Mouse (Mus musculus): Measurements from ENCODE around the gene Daam2. TPM values are rescaled to one million over a fixed set of nuclear protein-coding genes. Genes with fewer than 3 reads are reported as not detected.
A peak's percentile ranks its signal among the peaks of the same experiment; 100 is the strongest.

Gene Daam2
- total RNA-seq, 2 experiments from 2014 or later = 48.9 to 54.1 TPM

DNA sequence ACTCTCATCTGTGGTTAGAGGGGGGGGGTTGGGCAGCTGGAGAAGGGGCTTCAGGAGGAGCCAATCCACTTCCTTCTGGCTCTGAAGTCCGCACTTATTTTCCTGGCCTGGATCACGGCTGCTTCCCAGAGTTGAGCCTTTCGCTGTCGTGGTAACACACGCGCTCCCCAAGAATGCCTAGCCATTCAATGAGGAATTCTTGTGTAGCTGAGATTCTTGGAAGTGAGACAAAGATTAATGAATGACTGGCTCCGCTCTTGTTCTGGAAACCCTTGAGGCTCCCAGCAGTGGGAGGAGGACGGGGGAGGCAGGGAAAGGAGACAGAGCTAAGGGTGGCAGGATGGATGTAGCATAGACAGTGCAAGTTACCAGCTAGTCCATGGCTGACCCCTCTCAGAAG, 24.9 kb downstream of the Daam2 start:
- intact Hi-C loops (cut with DNase I) = no loop called here
- DNase-seq (ENCODE audit: low spot score in 2 of 2) = peak; percentile 61 to 78

DNA sequence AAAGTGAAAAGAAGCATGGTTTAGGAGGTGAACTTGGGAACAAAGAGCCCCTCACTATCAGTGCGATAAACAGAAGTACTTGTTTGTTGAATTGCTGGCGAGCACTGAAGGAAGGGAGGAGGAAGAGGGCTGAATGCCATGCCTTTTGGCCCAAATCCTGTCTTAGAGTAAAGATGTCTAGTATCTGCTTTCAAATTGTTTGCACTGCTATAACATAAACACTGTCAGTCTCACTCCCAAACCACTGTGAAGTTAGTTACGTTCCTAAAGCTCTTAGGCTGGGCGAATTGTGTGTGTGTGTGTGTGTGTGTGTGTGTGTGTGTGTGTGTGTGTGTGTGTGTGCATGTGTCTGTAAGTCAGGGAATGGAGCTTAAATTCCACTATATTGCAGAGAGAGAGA, 28.6 kb downstream of the Daam2 start:
- intact Hi-C loops (cut with DNase I) = no loop called here
- no peak for DNase-seq (ENCODE audit: low spot score in 2 of 2)

DNA sequence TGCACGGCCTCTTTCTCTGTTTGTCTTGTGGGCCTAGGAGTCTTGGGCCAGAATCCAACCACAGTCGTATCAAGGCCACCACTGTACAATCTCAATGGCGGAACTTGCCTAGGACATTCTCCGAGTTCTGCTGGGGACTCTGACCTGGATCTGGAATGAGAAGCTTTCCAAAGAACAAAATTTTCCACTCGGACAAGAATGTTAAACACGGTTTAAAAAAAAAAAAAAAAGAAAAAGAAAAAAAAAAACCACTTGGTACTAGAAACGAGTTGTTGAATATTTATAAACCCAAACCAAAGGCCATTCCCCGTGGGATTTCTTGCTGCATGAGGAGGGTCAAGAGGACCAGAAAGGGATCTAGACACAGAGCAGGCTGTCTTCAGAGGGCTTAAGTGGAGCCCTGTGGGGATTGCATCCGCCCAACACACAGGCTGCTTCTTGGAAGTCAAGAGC, 29.9 kb downstream of the Daam2 start:
- intact Hi-C loops (cut with DNase I) = no loop called here
- DNase-seq (ENCODE audit: low spot score in 2 of 2) = peak in 1 of 2 experiments; percentile 59

DNA sequence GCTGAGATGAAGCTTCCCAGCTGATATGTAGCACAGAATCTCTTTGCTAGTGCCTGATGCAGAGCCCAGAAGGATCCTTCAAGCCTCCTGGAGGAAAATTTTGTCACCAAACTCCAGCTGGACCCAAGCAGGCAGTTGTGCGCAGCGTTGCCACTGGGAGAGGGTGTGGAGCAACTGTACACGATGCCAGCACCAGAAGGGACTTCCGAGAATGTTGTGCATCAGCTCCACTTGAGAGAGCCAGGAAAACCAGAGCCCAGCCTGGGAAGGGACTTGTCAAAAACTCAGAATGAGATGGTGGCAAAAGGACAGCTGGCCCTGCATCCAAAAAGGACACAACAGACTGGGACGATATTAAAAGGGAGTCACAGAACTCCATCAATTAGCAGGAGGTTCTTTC, 32.5 kb downstream of the Daam2 start:
- peak in 1 of 2 experiments; percentile 35 for DNase-seq (ENCODE audit: low spot score in 2 of 2)
- intact Hi-C loops (cut with DNase I) = loop anchor here (2.0 kb wide), 1 partner anchor 367 kb away; no protein-coding TSS in a partner anchor

DNA sequence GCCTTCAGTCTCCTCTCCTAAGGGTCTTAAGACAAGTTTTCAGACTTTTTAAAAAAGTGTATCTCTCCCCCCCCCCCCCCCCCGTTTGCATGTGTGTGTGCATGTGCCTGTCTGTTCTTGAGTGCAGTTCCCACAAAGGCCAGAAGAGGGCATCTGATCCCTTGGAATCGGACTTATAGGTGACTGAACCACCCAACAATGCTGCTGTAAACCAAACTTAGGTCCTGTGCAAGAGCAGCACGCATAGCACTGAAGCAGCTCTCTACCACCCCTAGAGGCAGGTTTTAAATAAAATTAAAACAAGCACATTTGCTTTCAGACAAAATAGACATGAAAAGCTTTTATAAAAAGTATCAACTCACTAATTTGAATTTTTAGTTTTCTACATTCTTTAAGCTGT, 33.9 kb downstream of the Daam2 start:
- intact Hi-C loops (cut with DNase I) = loop anchor here (2.0 kb wide), 1 partner anchor 369 kb away; no protein-coding TSS in a partner anchor
- DNase-seq (ENCODE audit: low spot score in 2 of 2) = peak in 1 of 2 experiments; percentile 43

DNA sequence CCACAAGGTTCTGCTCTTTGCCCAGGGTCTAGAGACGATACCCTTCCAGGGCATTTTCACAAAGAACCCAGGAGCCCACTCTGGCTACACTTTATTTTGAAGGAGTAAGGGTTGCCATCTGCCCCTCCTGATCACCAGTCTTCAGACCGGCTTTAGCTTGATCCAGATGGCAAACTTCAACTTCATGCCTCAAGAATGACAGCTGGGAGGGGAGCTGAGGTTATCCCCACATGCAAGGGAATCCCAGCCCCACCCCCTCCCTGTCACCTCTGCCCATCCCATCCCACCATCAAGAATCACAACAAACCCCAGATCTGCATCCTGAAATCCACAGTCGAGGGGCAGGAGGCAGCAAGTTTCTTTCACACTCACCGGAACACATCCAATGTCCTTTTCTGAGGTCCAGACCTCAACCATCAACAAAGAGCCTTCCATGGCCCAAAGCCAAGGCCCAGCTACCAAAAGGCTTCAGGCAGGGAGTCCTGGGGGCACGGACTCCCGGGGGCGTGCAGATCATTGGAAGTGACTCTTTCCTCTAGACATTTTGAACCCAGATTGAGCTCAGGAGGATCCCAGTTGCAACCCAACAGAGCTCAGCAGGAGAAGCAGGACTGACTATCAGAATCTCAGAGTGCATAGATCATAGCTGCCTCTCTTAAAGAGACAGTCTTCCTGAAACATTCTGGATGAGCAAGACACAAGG, 35.5 kb downstream of the Daam2 start:
- no peak for DNase-seq (ENCODE audit: low spot score in 2 of 2)
- intact Hi-C loops (cut with DNase I) = no loop called here

DNA sequence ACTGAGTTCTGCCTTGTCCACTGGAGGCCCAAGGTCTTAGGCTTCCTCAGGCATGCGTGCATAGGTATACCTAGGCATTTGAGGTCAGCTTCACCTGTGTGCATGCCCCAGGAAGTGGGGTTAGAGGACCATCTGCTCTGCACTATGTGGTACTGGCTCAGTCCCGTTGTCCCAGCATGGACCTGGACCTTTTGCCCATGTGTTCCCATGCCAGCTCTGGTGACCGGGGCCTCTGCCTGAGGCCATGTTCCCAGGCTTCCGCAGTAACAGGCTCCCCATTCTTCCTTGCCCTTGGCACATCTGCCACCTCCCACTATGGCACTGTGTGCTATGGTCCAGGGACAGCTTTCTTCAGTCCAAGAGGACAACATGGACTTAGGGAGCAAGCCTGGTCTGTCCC, 36.1 kb downstream of the Daam2 start:
- intact Hi-C loops (cut with DNase I) = no loop called here
- no peak for DNase-seq (ENCODE audit: low spot score in 2 of 2)

DNA sequence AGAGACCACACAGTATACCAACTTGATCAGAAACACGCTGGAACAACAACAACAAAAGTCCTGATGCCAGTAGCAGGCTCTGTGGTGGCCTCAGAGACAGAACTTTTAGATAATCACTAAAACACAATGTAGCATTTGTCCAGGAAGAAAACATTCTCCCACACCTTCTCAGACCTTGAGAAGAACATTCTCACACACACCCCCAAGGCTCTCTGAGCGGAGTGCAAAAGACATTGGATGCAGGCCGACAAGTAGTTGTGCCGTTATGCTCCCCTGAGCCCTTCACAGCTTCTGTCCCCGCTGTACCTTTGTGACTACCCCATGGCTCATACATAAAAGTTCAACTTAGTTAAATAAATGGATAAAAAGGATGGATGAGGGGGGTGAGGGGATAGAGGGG, 37.6 kb downstream of the Daam2 start:
- intact Hi-C loops (cut with DNase I) = no loop called here
- no peak for DNase-seq (ENCODE audit: low spot score in 2 of 2)

DNA sequence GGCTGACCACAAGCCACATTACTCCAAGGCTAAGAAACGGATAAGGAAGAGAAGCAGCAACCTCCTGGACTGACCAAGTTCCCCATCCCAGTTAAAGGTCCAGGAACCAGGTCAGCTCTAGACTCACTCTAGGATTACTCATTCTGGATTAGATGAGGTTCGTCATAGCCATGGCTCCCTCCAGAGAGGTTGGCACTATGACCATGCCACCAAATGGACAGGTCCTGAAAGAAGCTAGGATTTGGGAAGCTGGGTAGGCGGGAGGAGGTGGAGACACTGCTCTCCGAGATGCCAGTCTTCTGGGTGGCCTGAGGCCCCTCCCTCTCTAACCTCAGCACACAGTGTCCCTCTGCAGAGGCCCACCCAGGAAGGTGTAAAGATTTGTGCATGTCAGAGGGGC, 38.2 kb downstream of the Daam2 start:
- intact Hi-C loops (cut with DNase I) = no loop called here

DNA sequence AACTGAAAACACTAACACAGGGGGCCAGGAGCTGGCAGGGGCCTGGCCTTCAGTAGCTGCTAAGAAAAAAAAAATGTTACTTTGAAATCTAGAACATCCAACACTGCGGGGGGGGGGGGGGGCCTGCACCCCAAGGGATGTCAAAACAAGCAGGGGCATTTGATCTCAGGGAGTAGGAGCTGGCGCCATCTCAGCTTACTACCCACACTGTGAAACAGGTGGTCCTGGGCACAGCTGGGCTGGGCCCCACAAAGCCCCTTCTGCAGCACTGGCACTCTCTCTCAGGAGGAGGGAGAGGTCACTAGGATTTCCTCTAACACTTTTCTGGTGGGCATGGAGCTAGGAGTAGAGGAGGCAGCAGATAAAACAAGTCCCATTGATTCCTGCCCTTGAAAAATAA, 39.6 kb downstream of the Daam2 start:
- intact Hi-C loops (cut with DNase I) = no loop called here
- no peak for DNase-seq (ENCODE audit: low spot score in 2 of 2)

More for the DNA sequence above, 38.2 kb downstream of the Daam2 start:
- DNase-seq (ENCODE audit: low spot score in 2 of 2) = no peak

DNA sequence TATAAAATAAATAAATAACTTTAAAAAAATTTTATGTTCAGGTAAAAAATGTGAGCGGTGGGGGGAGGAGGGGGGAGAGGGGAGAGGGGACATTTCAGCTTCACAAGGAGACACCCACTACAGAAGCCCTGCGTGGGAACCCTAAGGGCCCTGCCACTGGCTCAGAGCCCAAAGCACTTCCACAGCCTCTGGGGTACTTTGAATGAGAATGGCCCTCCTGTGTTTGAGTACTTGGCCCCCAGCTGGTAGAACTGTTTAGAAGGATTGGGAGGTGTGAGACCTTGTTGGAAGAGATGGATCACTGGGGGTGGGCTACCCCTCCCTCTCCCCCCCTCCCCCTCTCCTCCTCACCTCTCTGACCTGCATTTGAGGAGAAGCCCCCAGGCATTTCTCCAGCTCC, 41.7 kb downstream of the Daam2 start:
- DNase-seq (ENCODE audit: low spot score in 2 of 2) = no peak
- intact Hi-C loops (cut with DNase I) = no loop called here

DNA sequence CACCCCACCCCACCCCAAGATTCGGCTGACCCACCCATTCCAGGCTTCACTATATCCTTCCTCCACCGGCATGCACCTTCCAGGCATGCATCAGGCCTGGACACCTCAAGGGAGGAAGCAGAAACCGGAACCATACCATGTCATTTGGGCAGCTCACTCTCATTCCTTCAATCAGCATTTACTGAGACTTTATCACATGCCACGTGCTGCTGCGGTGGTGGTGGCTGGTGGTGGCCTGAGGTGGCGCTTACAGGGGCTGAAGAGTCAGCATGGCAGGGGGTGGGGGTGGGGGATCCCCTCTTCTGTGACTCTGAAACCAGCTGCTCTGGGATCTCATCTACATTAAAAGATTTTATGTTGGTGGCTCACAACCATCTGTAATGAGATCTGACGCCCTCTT, 42.1 kb downstream of the Daam2 start:
- intact Hi-C loops (cut with DNase I) = no loop called here
- no peak for DNase-seq (ENCODE audit: low spot score in 2 of 2)

DNA sequence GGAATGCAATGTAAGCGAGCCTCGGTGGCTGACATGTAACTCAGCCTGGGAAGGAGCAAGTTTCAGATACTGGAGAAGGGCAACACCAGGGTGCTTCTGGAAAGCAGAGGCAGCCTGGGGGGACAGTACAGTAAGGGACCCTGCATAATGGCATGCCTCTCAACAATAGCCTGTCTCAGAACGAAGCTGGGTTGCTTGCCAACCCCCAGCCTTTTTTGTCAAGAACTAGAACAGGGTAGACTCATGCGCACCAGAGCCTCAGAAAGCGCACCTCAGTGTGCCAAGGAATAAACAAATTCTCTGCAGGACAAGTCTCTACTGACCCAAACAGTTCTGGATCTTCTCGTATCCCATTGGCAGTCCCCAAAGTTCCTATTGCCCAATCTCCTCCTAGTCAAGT, 43.5 kb downstream of the Daam2 start:
- intact Hi-C loops (cut with DNase I) = no loop called here
- DNase-seq (ENCODE audit: low spot score in 2 of 2) = no peak

DNA sequence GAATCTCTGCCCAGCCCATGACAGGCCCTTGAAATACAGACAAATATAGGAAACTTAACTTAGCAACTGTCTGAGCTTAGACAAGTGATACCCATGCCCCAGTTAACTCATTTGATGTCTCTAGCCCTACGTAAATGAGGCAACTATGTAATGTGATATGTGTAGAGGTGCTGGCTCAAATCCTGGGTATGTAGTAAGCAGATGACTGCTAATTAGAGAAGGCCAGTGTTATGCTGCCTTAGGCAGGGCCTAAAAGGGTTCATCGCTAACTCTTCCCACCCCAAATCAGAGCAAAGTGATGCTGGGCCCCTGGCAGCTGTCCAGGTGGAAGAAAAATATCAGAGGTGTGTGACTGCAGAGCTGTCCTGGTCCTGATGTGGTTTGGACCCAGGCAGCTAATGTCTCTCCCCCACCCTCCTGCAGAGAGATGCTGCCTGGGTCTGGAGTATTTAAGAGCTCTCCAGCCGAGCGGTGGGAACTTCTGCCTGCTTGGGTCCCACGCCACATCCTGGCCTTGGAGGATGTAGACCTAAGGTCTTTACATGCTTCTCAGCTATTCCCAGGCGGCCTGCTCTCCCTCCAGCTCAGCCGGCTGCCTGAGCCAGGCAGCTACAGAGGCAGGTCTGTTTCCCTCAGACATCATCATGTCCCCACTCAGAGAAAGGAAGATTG, 44.4 kb downstream of the Daam2 start:
- intact Hi-C loops (cut with DNase I) = no loop called here
- no peak for DNase-seq (ENCODE audit: low spot score in 2 of 2)

DNA sequence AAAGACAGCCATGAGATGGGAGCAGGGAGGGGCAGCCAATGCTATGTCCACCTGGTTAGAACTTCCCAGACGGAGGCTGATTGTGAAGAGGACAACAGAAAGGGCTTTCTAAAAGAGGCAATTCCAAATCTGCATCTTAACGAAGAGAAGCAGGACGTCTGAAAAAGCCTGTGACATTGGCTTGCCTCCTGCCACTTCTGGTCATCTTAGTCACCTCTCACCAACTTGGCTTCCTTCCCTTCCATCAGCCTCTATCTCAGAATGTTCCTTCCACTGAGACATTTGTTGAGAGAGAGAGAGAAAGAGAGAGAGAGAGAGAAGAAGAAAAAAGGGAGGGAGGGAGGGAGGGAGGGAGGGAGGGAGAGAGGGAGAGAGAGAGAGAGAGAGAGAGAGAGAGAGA, 47.1 kb downstream of the Daam2 start:
- DNase-seq (ENCODE audit: low spot score in 2 of 2) = no peak
- intact Hi-C loops (cut with DNase I) = no loop called here

DNA sequence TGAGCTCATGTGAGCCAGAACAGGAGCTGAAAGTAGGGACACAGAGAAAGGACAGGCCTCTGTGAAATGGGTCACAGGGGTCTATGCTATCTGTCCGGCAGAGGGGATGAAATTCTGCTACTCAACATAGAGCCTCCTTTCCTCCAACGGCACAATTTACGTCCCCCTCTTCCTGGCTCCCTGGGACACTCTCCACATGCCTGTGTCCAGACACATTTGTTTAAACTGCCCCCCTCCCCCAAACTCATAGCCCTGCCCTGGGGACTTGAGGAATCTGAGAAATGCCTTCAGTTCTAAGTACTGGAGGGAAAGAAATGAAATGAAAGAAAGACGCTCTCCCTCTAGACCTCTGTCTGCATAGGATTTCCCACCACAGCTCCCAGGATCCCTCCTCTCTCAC, 48.5 kb downstream of the Daam2 start:
- no peak for DNase-seq (ENCODE audit: low spot score in 2 of 2)
- intact Hi-C loops (cut with DNase I) = no loop called here

DNA sequence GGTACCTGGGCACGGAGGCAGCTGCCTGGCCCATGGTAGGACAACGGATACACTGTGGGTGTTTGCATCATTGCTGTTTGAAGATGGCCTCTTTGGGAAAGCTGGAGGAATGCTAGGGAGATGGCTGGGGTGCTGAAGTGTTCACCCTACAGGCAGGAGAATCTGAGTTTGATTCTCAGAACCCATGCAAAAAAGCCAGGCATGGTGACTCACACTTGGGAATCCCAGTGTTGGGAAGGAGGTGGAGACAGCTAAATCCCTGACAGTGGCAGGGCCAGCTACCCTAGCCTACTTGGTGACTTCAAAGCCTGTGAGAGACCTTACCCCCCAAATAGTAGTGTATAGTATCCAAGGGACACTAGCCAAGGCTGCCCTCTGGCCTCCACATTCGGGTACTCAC, 49.0 kb downstream of the Daam2 start:
- intact Hi-C loops (cut with DNase I) = no loop called here

DNA sequence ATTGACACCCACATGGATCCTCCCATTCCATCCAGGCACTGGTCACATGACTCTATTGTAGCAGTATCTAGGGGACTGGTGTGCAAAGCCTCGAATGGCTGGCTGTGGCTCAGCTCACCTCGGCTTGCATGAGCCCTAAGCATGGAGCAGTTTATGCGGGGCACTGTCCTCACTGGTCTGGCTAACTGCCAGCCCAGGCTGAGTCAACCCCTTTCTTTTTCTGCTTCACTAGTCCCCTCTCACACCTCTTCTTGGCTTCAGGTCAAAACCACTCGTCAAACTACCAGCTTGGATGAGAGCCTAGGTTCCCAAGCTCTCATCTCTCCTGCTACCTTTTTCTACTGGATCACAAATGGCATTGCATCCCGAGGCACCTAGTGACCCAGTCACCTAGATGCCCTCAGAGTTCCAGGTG, 51.5 kb downstream of the Daam2 start:
- intact Hi-C loops (cut with DNase I) = no loop called here
- DNase-seq (ENCODE audit: low spot score in 2 of 2) = no peak

More for the DNA sequence above, 49.0 kb downstream of the Daam2 start:
- DNase-seq (ENCODE audit: low spot score in 2 of 2) = peak in 1 of 2 experiments; percentile 45

DNA sequence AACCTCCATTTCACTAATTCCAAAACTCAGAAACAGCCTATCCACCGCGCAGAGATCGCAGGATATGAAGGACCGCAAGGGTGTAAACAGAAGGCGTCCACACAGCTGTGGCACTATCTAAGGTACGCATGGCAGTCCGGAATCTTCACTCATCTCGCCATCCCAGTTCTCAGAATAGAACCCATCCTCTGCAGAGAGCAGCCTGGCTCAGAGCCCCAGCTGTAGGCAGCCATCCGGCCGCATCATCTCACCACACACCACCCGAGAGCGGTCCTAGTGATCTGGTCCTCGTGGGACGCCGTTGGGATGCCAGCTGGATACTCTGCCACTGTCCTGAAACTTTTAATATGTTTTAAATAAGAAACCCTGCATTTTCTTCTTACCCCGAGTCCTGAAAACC, 54.7 kb downstream of the Daam2 start:
- intact Hi-C loops (cut with DNase I) = no loop called here

DNA sequence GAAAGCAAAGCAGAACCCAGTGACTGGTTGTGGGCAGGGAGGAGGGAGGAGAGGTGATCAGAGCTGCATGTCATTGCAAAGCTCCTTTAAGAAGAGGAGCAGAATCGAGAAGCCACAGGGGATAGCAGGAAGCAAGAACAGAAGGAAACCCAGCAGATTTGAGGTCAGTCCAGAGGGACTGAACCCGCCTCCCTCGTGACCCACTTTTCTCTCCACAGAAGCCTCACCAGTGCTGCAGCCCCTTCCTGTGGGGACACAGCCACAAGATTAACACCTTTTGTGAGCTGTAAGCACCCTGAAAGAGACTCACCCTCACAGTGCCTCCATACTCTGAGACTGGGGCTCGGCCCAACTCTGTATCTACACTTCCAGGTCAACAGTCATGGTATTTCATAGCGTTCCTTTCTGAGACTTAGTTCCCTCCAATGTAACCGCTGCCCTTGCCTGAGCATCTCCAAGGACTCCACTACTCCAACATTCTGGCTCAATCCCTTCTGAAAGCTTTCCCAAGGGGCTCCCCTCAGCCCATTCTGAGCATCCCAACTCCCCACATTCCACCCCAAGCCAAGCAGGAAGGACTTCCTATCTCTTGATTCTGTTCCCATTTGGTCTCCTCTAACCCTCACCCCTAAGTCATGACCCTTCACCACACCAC, 60.8 kb downstream of the Daam2 start:
- intact Hi-C loops (cut with DNase I) = no loop called here
- peak in 1 of 2 experiments; percentile 49 for DNase-seq (ENCODE audit: low spot score in 2 of 2)

More for the DNA sequence above, 54.7 kb downstream of the Daam2 start:
- peak in 1 of 2 experiments; percentile 78 for DNase-seq (ENCODE audit: low spot score in 2 of 2)

DNA sequence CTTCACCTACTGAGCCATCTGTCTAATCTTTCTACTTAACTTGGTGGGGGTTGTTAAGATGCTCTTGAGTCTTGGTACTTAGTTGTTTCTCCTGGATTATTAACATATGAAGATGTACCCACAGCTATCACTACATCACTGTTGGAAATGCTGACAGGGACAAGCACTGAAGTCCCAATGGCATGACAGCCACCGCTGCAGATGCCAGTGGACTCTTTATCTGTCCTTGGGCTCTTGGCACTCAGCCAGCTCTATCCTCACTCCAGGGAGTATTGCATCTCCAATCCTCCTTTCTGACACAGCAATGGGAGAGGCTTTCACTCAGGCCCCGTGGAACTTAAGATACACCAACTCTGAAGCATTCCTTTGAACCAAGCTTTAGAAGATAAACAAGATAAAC, 63.9 kb downstream of the Daam2 start:
- DNase-seq (ENCODE audit: low spot score in 2 of 2) = no peak
- intact Hi-C loops (cut with DNase I) = no loop called here

Measured in left cerebral cortex, postnatal 25 days (tissue).